Mouse (Mus musculus) thymus, postnatal 36 days (tissue): ENCODE measurements around the gene Mfap5.
"Not testable (repeated sequence)": the region's sequence is repeated elsewhere in the genome, so short reads cannot be mapped to it uniquely, and the experiment has no call there.

ENCODE experiments used
- DNase-seq, 2 experiments: peaks; one replicate each; pipeline ENCODE4 v3.0.0; 2022; ENCODE audit warnings: mixed read lengths in 2 of 2

The Mfap5 gene

GRCm38 (mm10) chr6:122514312-122514711 is 8.7 kb downstream of the Mfap5 start:
- no peak for DNase-seq

GRCm38 (mm10) chr6:122515762-122516161 is 10.1 kb downstream of the Mfap5 start:
- DNase-seq: not testable (repeated sequence)

DNA sequence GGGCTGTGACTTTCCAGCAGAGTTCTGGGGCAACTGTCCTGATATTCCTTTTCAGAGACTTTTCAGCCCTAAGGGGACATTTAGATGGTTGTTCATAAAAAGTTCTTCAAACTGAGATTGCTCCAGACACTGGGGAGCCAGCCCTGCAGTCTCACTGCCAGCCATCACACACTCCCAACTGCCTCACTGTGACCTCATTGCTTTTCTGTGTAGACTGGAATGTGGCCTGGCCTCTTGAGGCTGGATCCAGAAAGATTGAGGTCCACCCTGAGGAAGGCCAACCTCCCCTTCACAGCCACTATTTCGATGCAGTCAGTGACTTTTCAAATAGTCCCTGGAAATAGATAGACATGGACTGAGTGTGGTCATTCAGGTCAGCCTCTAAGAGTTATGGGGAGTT is 12.0 kb downstream of the Mfap5 start:
- no peak for DNase-seq

DNA sequence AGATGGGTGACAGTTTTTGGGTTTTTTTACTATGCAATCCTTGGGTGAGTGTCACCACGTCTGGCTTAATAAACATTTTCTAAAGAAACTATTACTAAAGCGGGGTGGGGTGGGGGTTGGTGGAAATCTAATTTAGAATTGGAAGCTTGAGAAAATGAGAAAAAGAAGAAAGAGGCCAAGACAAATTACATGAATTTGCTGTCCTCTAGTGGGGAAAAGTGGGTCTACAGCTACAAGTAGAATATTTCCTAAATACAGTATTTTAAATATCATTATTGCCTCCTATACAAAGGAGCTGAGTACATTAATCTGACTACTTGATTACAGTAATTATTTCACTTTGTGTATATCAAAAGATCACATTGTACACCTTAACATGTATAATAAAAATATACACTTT is 13.7 kb downstream of the Mfap5 start:
- no peak for DNase-seq

- no peak for DNase-seq
Observed at GRCm38 (mm10) chr6:122522595-122522994, 16.9 kb downstream of the Mfap5 start.

- no peak for DNase-seq
Observed at GRCm38 (mm10) chr6:122523289-122523688, 17.6 kb downstream of the Mfap5 start.

- peak; percentile 7 to 8 for DNase-seq
Observed at GRCm38 (mm10) chr6:122527596-122527995, 22.0 kb downstream of the Mfap5 start.

GRCm38 (mm10) chr6:122528136-122528535 is 22.5 kb downstream of the Mfap5 start:
- no peak for DNase-seq

- no peak for DNase-seq
Observed at GRCm38 (mm10) chr6:122531466-122532174, 26.0 kb downstream of the Mfap5 start.

DNA sequence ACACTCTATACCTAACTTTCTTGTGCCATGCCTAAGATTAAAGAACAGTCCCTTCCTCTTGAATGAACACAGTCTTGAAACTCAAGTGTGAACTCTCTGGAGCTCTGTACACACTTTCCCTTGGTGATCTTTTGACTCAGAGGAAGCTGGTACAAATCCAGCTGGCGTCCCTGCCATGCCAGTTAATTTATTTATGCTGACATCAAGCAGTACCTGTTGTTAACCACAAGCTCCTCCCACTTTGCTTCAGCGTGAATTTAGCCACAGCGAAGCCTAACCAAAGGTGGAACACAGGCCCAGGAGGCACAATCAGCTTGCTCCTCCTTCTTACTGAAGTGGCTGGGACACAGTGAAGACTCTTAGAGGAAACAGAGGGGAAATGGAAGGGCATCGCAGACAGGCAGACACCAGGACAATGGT is 27.2 kb downstream of the Mfap5 start:
- no peak for DNase-seq

DNA sequence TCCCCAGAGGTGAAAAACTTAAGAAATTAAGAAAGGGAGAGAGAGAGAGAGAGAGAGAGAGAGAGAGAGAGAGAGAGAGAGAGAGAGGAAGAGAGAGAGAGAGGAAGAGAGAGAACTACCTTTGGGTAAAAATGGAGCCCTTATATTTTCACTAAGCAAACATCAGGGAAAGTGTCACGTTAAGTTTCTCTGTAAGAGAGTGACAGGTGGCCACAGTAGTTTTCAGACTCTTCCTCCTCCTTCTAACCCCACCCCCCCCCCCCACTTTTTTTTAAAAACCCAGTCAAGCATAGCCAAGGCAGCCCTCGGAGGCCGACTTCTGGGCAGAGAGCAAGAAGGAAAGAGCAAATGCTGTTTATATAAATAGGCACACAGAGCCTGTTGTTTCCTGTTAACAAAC is 28.4 kb downstream of the Mfap5 start:
- DNase-seq: no peak

DNA sequence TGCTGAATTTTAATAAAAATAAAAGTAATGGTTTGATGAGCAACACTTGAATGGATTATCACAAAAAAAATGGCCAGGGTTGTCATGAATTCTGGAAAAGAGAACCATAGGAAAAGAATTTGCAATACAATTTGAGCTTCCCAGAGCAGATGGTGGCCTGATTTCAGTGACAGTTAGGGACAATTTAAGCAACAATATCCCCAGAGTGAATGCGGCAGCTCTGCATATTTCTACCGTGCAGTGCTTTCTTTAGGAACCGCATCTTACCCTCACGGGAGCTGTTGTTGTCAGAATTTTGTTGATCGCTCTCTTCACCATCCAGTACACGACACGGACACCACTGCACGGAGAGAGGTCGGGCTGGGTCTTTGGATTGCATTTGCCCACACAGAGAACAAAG is 33.9 kb downstream of the Mfap5 start:
- no peak for DNase-seq

DNA sequence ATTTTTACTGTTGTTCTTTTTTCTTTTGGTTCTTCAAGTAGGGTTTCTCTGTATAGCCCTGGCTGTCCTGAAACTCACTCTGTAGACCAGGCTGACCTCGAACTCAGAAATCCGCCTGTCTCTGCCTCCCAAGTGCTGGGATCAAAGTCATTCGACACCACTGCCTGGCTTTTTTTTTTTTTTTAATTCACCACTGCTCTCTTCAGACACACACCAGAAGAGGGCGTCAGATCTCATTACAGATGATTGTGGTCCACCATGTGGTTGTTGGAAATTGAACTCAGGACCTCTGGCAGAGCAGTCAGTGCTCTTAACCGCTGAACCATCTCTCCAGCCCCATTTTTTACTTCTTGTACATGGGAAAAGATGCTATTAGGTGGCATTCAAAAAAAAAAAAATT is 36.8 kb downstream of the Mfap5 start:
- not testable (repeated sequence) for DNase-seq

GRCm38 (mm10) chr6:122543574-122543973 is 37.9 kb downstream of the Mfap5 start:
- no peak for DNase-seq

- no peak for DNase-seq
Observed at GRCm38 (mm10) chr6:122544672-122545071, 39.0 kb downstream of the Mfap5 start.

DNA sequence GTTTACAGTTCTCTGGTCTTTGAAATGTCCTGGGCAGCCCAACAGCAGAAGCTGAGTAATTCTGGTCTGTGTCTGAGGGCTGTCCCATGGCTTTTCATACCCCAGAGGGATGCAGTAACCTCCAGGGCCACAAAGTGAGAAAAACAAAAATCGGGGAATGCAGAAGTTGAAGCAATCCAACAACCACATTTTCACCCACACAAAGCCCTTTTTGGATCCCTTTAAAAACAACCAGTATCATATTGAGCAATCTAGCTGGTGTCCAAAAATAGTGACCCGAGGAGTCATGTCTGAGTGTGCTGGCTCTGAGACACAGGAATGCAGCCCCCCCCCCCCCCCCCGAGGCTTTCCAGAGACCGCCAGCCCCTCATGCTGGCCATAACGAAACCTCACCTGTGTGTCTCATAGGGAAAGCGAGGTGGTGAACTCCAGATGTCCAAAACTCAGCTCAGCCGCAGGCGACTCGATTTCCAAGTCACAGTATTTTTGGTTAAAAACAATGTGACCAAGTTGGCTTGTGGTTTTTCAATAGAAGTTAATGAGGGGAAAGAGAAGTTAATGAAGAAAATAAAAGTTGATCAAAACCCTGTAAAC is 39.7 kb downstream of the Mfap5 start:
- no peak for DNase-seq

GRCm38 (mm10) chr6:122545948-122546347 is 40.3 kb downstream of the Mfap5 start:
- DNase-seq: no peak

DNA sequence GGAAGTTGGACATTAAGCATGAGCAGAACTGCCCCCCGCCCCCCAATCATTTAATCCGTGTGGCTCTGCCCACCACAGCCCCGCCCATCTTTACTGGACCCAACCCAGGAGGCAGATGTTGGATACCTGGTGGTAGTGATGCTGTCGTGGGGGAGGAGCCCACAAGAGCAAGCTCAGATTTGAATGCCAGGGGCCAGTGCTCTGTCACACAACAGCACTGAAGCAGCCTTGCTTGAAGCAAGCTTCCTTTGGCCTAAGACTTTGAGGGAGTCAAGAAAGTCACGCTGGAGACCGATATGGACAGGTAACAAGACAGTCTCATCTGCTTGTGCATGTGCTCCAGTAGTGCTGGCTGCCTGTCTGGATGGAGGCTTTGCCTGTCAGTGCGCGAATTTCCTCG is 48.0 kb downstream of the Mfap5 start, which contains the start of gene Aicda:
Gene Aicda (plus strand): TSS at position 196 of the 400 bp plus-strand sequence.
- no peak for DNase-seq

- no peak for DNase-seq
Observed at GRCm38 (mm10) chr6:122554102-122554501, 48.5 kb downstream of the Mfap5 start.

- no peak for DNase-seq
Observed at GRCm38 (mm10) chr6:122555266-122555665, 49.6 kb downstream of the Mfap5 start.

DNA sequence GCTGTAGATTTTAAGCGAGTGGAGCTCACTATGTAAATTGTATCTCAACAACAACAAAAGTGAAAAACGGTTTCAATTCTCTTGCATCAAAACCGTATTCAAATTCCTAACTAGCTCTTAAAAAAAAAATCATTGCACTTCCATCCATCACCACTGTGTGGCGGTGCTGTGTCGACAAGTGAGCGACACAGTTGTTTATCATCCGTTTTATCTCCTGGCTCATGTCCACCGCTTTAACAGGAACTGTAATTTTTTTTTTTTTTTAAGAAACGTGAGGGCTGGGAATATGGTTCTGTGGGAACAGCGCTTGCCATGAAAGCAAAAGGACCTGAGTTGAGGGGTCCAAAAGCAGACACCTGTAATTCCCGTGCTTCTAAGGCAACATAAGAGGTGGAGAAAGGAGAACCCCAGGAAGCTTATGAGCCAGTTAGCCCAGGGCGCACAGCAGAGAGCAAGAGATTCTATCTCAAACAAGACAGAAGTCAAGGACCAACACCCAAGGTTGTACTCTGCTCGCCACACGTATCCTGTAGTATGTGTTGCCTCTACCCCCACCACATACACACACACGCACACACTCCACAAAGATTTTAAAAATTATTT is 51.4 kb downstream of the Mfap5 start:
- peak; percentile 18 to 31 for DNase-seq

- peak; percentile 71 for DNase-seq
Observed at GRCm38 (mm10) chr6:122560427-122560826, 54.8 kb downstream of the Mfap5 start.

DNA sequence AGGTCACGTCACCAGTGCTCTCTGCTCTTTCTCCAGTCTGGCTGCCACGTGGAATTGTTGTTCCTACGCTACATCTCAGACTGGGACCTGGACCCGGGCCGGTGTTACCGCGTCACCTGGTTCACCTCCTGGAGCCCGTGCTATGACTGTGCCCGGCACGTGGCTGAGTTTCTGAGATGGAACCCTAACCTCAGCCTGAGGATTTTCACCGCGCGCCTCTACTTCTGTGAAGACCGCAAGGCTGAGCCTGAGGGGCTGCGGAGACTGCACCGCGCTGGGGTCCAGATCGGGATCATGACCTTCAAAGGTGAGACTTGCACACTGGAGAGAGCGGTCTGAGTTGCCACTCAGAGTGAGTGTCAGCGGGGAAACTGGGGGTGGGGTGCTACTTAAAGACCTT is 55.4 kb downstream of the Mfap5 start:
- peak in 1 of 2 experiments; percentile 8 for DNase-seq

DNA sequence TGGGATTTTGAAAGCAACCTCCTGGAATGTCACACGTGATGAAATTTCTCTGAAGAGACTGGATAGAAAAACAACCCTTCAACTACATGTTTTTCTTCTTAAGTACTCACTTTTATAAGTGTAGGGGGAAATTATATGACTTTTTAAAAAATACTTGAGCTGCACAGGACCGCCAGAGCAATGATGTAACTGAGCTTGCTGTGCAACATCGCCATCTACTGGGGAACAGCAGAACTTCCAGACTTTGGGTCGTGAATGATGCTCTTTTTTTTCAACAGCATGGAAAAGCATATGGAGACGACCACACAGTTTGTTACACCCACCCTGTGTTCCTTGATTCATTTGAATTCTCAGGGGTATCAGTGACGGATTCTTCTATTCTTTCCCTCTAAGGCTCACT is 56.8 kb downstream of the Mfap5 start:
- peak; percentile 12 to 27 for DNase-seq
